Mouse (Mus musculus): Measurements from ENCODE around the gene Prpf4.

Gene Prpf4

GRCm38 (mm10) chr4:62408601-62409282, at the start of gene Prpf4, which contains the start of gene Cdc26:
Prpf4 (plus strand) TSS chr4:62408797.
Cdc26 (minus strand) TSS chr4:62408642.
- DNase-seq = peak; percentile 97

DNA sequence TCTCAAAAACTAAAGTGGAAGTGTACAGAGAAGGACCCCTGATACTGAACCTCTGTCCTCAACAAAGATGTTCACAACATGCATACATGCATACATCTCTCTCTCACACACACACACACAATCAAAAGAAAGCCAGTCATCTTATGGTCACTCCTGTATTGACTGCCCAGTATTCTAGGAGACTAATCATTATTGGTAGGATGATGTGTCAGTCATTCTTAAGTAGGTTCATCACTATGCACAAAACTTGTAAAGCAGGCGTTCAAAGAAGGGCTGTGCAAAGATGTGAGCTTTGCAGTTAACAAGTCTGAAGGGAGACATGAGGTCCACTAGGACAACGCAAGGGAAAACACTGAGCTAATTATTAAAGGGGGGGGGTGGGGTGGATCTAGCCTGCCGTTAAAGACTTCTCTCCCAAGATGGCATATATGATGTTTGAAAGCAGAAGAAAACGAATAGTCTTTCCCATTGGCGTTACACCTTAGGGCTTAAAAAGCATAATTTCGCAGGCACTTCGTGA, 49.3 kb upstream of the Prpf4 start:
- DNase-seq = no peak

GRCm38 (mm10) chr4:62360088-62360804, 48.4 kb upstream of the Prpf4 start, which contains the start of the genes Fkbp15 and Slc31a1:
Fkbp15 (minus strand) TSS chr4:62360548.
Slc31a1 (plus strand) TSS chr4:62360727.
- DNase-seq = peak; percentile 97

- DNase-seq = no peak
Observed at GRCm38 (mm10) chr4:62360805-62361455, 47.7 kb upstream of the Prpf4 start.

GRCm38 (mm10) chr4:62361571-62361970, 47.0 kb upstream of the Prpf4 start:
- no peak for DNase-seq

- DNase-seq = no peak
Observed at GRCm38 (mm10) chr4:62361997-62362396, 46.6 kb upstream of the Prpf4 start.

- no peak for DNase-seq
Observed at GRCm38 (mm10) chr4:62362437-62362836, 46.2 kb upstream of the Prpf4 start.

DNA sequence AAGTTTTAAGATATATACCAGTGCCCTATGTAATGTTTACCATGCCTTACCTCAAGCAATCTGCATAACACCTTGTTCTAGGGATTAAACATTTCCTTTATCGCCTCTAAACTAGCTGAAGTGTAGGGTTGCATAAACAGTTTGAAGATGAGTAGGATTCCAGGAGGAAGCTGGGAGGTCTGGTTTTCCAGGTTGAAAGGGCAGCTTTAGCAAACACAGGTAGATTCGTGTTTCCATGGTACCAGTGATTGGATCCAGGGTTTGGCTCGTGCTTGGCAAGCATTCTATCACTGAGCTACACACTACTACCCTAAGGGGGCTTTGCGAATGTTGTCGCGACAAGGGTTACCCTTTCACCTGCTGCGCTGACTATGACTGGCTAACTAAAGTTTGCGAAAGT, 44.3 kb upstream of the Prpf4 start:
- no peak for DNase-seq

DNA sequence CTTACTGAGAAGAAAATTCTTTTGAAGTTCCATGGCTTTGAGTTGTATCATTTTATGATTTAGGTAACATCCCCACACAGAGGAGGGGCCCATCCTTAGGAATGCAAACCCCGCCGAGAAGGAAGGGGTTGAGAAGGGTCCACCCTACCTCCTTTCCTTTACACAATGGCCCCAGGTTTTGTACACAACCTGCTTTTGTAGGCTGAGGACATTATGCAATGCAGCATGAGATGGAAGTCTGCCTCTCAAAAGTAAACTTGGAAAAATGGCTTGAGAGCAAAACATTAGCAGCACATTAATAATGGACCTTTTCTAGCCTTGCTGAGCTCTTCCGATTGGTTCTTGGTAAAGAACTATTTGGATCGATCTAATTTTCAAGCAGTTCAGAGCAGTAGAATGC, 42.3 kb upstream of the Prpf4 start:
- no peak for DNase-seq

- DNase-seq = no peak
Observed at GRCm38 (mm10) chr4:62367586-62367985, 41.0 kb upstream of the Prpf4 start.

DNA sequence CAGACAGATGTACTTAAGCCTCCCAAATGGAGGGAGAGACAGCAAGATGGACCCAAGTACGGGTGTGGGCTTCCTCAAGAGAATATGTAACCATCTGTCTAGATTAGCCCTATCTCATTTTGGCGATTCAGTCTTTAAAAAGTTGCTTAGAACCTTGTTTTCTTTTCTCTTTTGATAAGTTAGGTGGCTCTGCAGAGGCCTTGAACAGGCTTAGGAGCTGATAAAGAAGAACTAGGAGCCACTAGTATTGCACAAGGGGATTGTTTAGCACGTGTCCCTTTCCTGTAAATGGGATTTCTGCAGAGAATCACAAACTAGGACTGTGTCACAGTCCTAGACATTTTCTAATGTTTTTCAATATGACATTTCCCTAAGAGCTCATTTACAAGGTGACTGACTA, 39.5 kb upstream of the Prpf4 start:
- DNase-seq = no peak

GRCm38 (mm10) chr4:62372410-62372809, 36.2 kb upstream of the Prpf4 start:
- no peak for DNase-seq

- no peak for DNase-seq
Observed at GRCm38 (mm10) chr4:62372818-62373520, 35.6 kb upstream of the Prpf4 start.

DNA sequence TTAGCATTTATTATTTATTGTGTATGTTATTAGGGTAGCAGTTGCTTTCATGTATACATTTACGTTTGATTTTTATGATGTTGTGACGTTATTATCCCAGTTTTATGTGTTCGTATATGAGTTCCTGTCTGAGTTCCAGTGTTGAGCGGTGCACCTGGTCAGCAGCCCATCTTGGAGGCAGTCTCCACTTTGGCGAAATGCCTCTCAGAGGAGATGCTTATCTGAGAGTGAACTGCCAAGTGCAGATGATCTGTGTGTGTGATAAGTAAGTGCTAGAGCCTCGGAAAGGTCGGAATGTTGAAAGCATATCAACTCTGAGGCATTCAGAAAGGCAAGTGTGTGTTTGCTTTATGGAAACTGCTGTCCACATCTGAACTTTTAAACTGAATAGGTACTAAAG, 34.9 kb upstream of the Prpf4 start:
- no peak for DNase-seq

- DNase-seq = no peak
Observed at GRCm38 (mm10) chr4:62374342-62374741, 34.3 kb upstream of the Prpf4 start.

DNA sequence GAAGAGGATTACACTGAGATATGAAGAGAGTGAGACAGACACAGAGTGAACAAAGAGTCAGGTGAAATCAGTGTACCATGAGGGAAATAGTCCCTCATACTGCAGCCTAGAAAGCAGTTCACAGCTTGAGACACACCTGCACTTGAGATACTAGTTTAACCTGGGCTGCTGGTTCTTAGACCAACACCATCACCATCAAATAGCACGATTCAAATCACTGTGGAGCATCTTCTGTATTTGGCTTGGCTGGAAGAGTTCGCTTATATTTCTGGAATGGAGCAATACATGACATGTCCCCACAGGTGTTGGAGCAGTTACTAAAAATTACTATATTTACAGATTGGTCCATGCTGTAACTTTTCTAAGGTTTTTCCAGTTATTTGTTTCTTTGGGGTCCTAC, 32.5 kb upstream of the Prpf4 start:
- DNase-seq = no peak

DNA sequence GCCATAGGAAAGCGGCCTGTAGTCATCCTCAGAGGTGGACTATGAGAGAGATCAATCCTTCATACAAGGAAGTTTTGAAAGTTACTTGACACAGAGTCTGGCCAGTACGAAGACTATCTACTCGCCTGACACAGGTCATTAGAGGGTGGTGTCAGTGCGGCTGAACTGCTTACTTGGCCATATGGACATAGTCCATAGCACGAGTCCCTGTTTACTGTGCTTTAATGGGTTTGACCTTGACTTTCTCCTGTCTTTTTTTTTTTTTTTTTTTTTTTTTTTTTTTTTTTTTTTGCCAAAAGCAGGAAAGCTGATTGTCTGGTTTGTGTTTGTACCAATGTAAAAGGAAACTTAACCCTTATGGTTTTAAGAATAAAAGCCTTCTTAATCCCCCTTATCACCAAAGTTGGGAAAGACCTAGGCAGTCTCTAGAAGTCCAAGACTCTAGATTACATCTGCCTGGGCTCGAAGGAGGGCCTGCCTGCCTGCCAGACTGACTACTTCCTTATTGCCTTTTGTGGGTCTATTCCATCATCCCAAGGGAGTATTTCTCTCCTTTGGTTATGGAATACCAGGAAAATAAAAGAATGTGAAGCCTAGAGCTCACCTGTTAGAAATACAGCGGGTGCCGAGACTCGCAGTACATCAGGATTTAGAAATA, 28.7 kb upstream of the Prpf4 start:
- no peak for DNase-seq

DNA sequence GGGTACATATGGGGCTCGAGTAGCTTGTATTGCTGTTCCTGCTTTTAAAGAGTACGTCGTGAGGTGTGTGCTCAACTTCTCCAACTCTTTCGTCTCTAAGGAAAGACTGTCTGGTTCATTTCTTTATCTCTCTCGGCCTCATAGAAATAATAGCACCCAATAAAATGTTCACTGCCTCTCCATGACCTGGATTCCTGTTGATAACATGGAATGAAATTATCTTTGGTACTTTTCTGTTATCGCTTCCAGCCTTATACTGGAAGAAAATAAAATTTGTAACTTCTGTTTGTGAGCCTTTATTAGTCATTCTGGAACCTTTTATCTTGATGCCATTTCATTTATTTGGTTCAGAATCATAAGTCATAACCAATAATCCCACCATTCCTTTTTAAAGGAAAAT, 25.4 kb upstream of the Prpf4 start:
- no peak for DNase-seq

- no peak for DNase-seq
Observed at GRCm38 (mm10) chr4:62383752-62384151, 24.8 kb upstream of the Prpf4 start.

GRCm38 (mm10) chr4:62384159-62384558, 24.4 kb upstream of the Prpf4 start:
- DNase-seq = no peak

DNA sequence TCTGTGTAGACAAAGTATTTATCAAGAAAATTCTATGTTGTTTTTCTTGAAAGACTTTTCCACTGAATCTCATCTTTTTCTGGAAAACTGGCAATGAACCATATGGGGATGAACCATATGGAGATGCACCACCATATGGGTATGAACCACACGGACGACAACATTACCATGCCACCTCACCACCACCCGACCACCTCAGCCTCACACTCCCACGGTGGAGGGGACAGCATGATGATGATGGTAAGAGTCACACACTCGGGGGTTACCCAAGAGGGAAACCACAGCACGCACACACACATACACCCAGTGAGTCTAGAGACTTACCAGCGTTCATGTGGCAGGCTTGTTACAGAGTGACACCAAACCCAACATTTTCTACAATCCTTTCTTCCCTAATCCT, 23.2 kb upstream of the Prpf4 start:
- DNase-seq = peak; percentile 25

Measured in right cerebral cortex, postnatal 25 days (tissue).